In the genomic region with DNA sequence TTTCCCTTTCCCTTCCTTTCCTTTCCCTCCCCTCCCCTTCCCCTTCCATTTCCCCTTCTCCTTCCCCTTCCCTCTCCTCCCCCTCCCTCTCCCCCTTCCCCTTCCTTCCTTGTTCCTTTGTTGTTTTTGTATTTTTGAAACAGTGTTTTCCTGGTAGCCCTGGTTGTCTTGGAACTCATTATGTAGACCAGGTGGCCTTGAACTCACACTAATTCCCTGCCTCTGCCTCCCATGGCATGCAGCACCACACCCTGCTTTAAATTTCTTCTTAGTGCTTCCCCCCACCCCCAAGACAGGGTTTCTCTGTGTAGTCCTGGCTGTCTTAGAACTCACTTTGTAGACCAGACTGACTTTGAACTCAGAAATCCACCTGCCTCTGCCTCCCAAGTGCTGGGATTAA, we compare ENCODE assay signal across 16 mouse cellular contexts.
"Had no signal": no experiment of that assay in that cellular context is flagged by ENCODE, and none has a peak within 500 bp of the region (broad histone marks: within the 10 kb centered on the region; RNA-seq: fewer than 3 reads in every experiment).

No protein-coding gene starts in this region.

- H3K36me3 ChIP-seq: stomach, embryonic 15.5 days had no signal

- H3K27me3 ChIP-seq: neural tube, embryonic 12.5 days; neural tube, embryonic 13.5 days; neural tube, embryonic 15.5 days; stomach, embryonic 15.5 days had no signal

- H3K9me3 ChIP-seq: neural tube, embryonic 12.5 days; neural tube, embryonic 13.5 days; neural tube, embryonic 15.5 days; stomach, embryonic 15.5 days had no signal

- H3K4me2 ChIP-seq: neural tube, embryonic 12.5 days; neural tube, embryonic 13.5 days; neural tube, embryonic 15.5 days; stomach, embryonic 15.5 days had no signal

- H3K9ac ChIP-seq: neural tube, embryonic 12.5 days; neural tube, embryonic 13.5 days; neural tube, embryonic 15.5 days; stomach, embryonic 15.5 days had no signal

- H3K27ac ChIP-seq: neural tube, embryonic 12.5 days; neural tube, embryonic 13.5 days; neural tube, embryonic 15.5 days; stomach, embryonic 15.5 days; stomach, postnatal 0 days had no signal

- H3K4me1 ChIP-seq: neural tube, embryonic 12.5 days; neural tube, embryonic 13.5 days; neural tube, embryonic 15.5 days; stomach, embryonic 15.5 days had no signal

- H3K4me3 ChIP-seq: neural tube, embryonic 12.5 days; neural tube, embryonic 13.5 days; neural tube, embryonic 15.5 days; stomach, embryonic 15.5 days had no signal

- DNase-seq: retina, postnatal 1 day; right cerebral cortex, adult 18-20 months; right cerebral cortex, postnatal 25 days; right cerebral cortex, postnatal 4 days; spleen, adult 18-20 months; thymus, adult 18-20 months; thymus, adult 2 months; thymus, postnatal 14 days; thymus, postnatal 25 days; thymus, postnatal 36 days; thymus, postnatal 4 days had no signal
